Mouse (Mus musculus) bone marrow macrophage, adult 2 months (primary cell): ENCODE measurements around the gene Tmem254b.
"Not testable (repeated sequence)": the region's sequence is repeated elsewhere in the genome, so short reads cannot be mapped to it uniquely, and the experiment has no call there.

Experiments
- CTCF ChIP-seq: IDR thresholded peaks from 2 replicates; pipeline ENCODE4 v1.5.1; 2012; ENCODE audit warnings: low read depth, mild to moderate bottlenecking, low read length, moderate library complexity
- POLR2A ChIP-seq: IDR thresholded peaks from 2 replicates; pipeline ENCODE4 v1.6.1; 2012; ENCODE audit warnings: mild to moderate bottlenecking, low read depth, low read length, borderline replicate concordance

DNA sequence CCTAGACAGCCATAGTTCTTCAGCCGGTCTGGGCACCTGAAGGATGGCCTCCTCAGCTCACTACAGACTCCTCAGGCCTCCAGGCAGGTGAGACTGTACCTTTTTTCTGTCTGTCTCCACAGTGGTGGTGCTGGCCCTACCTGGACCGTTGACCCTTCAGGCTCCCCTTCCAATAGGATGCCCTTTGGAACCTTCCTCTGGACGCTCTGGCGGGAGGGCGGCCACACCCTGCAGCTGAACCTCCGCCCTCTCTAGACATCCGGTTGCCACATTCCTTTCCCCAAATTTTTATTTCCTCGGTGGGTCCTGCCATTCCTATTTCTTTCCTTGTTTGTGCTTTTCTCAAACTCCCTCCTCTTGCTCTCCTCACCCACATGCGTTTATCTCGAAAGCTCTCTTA is 25.2 kb downstream of the Tmem254b start:
- not testable (repeated sequence) for TF ChIP-seq POLR2A, CTCF
